Mouse (Mus musculus) bone marrow macrophage, adult 2 months (primary cell): Measurements from ENCODE around the gene Cytip.

ENCODE experiments used
- CTCF ChIP-seq: IDR thresholded peaks from 2 replicates; pipeline ENCODE4 v1.5.1; 2012; ENCODE audit warnings: low read depth, mild to moderate bottlenecking, low read length, moderate library complexity
- POLR2A ChIP-seq: IDR thresholded peaks from 2 replicates; pipeline ENCODE4 v1.6.1; 2012; ENCODE audit warnings: mild to moderate bottlenecking, low read depth, low read length, borderline replicate concordance

- TF ChIP-seq POLR2A (no peak), CTCF (no peak)
Measured at GRCm38 (mm10) chr2:58194422-58195115, 763 bp downstream of the Cytip start.
